Mouse (Mus musculus) lung, postnatal 14 days (tissue): ENCODE measurements around the gene Tbx3.

ENCODE experiments used
- DNase-seq: peaks from one replicate; pipeline ENCODE4 v3.0.0; 2021

The Tbx3 gene

DNA sequence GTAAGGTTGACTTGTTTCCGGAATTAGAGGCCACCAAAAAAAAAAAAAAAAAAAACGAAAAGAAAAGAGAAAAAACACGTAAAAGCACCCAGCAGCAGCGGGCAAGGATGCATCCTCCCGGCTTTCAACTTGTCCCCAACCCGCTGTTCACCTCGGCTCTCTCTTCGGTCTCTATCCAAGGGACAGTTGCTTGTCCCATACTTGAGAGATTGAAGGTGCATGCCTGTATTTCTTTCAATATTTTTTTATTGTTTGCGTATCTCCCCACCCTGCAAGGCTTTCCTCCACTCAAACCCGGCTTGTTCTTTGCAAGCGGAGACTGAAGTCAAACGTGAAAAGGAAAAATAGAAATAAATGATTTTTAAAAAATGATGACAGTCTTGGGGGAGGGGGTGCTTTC is 7.7 kb upstream of the Tbx3 start:
- DNase-seq = no peak

DNA sequence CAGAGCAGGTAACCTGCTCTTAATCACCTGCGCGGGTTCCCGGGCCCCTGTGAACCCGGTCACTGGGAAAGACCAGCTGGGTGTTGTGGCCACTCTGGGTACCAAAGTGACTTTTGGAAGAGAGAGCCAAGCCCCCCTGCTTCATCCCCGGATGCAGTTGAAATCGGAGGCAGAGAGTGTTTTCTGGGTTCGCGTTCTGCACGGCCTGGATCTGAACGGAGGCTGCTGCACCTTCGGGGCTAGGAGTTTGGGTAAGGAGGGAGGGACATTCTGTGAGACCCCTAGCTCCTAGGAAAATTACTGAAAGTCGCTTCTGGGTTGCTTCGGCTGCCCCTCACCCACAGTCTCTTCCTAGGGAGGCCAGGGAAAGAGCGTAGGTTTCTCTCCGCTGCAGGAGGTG is 7.2 kb upstream of the Tbx3 start:
- no peak for DNase-seq

DNA sequence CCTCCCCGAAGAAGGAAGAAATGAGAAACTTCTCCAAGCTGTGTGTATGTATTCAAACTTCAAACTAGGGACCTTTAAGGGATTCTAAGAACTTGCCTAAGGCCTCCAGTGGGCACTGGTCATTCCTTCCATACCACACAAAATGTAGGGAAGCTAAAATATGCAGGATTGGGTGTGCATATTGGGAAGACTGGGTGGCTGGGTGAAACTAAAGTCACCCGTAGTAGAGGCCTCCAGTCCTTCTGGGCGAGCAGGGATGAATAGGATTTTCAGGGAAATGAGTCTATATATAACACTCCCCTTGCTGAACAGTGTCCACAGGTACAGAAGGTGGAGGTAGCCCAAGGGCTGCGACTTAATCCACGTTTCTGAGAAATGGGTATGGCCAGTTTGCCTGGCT is 6.7 kb upstream of the Tbx3 start:
- DNase-seq = no peak

DNA sequence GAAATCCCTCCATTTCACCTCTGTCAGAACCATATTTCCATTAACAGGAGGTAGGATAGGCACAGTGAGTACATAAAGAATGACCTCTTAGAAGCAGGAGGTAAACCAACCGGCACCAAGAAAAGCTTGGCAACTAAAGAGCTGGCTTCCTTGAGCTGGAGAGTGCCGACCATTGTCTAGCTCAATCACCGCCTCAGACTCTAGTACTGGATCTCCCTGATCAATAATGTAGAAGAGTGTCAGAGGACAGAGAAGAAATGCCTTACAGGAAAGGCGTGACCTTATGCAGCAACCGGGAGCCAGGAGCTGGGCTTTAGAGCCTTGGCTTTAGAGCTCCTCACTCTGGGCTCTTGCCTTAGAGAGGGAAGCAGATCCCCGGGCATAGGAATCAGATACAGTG is 4.7 kb upstream of the Tbx3 start:
- DNase-seq = no peak

DNA sequence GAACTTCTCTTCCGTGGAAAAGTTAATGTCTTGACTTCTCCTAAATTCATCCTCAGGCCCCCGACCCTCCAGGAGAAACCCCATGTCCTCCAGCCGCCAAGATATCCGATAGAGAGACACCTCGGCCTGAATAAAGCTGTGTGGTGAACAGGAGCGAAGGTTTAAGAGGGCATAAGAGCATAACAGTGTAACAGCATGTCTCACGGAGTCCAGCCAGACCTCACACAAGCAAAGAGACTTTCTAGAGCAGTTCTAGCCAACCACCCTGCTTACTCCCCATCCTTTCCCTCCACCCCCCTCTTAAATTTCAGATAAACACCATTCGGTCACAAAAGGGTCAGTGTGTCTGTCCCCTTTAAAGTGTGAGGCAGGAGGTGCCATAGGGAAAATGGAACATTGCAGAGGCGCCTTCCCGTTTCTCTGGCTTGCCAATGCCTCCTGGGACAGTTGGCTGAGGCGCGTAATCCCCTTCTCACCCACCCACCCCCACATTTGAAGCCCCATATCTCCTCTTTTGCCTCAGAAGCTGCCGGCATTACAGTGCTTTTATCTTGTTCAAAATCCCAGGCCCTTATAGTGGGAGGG is 3.0 kb upstream of the Tbx3 start:
- DNase-seq = no peak

DNA sequence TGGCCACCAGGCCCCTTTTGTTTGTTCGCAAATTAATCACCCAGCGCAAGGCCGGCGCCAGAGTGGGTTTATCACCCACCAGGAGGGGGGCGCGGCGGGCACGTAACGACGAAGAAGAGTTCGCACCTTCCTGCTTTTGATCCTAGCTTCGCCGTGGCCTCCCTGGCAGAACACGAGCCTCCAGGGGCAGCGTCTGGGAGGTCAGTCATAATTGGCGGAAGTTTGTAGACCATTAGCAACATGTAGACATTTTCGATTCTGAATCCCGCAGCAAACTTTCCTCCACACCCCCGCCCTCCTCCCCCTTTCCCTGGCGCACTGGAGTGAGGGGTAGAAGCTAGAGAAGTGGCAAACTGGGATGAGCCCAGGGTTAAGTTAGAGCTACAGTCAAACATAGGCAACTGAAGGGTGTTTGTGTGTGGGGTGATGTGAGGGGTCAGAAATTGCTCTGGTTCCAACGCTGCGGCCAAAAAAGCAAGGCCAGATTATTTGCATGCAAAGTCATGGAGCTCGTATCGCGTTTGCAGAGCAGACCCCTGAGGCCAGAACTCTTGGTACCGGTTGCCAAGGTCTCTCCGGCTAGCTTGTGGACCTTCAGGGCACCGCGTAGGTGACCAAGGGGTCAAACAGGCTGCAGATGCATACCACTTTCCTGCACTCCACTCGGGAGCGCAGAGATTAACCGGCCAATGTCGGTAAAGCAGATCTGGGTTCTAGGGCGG is 2.1 kb upstream of the Tbx3 start:
- DNase-seq = no peak

DNA sequence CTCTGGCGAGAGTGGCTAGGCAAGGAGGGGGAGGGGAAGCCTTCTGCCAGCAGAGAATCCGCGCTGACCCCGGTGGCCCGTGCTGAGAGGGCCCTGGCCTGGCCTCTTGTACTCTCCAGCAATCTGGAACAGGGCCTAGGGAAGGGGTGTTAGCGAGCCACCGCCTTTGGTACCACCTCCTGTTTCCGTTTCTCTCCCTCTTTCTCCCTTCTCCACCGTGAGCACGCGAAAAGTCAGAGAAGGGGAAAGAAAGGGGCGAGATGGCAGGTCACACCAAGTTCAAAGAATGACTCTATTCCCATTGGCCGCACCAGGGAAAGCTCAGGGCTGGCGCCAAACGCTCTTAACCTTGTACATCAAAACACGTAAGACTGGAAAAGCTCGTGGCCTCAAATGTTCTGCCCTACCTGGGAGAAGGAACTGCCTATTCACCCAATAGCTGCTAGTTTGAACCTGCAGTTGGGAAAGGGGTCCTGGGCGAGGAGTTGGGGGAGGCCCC is 1.5 kb upstream of the Tbx3 start:
- no peak for DNase-seq

DNA sequence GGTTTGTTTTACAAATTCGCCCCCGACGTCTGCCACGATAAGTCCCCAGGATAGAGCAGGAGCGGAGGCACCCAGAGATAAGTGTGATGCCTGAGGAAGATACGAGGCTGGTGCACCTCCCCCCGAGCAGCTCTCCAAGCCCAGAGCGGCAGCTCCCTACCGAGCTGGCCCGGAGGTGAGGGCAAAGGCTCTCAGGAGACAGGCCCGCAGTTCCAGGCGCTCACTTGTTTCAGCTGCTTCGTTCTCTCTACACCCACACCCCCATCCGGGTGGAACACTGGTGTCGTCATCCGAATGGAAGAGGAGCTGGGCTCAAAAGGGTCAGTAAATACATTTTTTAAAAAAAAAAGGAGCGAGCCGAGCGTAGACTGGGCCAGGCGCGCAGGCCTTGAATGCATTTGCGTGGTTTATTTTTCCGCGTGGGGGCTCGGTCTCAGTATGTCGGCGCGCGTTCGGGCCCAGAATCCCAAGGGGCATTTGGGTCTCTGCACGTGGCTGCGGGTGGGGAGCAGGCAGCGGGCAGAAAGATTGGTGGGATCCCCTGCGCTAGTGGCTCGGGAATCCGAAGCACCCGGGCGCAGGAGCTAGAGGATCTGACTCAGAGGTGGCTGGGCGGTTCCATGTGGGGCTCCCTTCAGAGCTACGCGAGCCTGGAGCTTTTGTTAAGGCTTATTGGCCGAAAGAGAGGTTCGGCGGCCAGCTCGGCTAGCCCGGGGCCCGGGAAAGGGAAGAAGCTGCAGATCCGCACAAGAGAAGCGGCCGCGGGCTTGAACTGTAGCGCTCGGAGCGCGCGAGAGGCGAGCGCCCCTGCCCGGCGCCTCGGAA is 516 bp upstream of the Tbx3 start:
- no peak for DNase-seq

DNA sequence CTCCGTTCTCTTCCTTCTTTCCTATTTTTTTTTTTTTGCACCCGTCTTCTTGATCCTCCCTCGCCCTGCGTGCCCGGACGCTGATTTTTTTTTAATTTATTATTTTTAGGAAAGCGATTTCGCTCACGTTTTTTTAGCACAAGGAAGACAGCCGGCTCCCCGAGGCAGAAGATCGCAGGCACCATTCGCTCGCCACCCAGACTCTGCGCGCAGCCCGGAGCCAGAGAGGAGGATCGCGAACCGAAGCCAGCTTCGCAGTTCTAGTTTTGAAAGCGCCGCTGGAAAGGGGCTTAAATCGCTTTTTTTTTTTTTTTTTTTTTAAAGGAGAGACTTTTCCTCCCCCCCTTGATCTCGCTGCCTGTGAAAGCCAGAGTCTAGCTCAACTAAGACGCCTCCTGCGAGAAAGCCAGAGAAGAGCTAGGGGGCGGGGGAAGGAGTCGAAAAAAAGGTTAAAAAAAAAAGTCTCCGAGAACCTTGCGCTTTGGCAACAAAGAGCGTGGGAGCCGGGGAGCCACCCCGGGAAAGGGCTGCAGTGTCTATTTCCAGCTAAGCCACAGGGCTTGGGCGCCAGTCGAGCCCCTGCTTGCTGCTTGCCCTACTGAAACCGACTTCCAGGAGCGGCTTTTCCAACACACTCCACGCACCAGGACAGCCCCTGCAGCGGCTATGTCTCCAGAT is 794 bp downstream of the Tbx3 start:
- peak; percentile 56 for DNase-seq

DNA sequence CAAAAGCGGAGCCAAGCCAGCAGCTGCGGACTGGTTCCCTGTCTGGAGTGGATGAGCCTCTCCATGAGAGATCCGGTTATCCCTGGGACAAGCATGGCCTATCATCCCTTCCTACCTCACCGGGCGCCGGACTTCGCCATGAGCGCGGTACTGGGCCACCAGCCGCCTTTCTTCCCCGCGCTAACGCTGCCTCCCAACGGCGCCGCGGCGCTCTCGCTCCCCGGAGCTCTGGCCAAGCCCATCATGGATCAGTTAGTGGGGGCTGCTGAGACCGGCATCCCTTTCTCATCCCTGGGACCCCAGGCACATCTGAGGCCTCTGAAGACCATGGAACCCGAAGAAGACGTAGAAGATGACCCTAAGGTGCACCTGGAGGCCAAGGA is 1.5 kb downstream of the Tbx3 start:
- DNase-seq = no peak

DNA sequence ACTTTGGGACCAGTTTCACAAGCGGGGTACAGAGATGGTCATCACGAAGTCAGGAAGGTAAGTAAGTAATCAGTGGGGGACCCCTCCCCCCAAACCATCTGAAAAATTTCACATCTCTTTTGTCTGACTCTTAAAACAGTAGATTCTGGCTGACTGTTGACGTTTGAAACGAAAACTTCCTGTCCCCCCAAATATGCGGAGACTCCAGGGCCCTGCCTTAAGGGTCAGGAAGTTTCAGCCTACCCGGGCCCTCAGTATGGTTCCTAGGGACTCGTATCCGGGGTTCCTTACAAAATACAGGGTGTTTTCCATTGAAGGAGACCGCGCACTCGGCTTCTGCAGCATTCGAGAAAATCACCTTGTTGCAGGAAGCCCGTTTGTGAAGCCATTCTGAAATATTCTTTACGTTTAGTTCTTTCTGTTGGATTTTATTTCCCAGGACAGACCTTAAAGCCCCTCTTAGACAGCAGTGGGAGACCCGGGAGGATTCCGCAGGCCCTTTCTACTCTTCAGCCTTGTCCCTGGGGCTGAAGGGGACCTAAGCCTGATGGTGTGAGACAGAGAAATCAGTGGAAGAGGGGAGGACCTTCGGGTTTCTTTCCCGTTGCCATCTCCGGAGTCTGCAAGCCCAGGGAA is 2.0 kb downstream of the Tbx3 start:
- DNase-seq = no peak

DNA sequence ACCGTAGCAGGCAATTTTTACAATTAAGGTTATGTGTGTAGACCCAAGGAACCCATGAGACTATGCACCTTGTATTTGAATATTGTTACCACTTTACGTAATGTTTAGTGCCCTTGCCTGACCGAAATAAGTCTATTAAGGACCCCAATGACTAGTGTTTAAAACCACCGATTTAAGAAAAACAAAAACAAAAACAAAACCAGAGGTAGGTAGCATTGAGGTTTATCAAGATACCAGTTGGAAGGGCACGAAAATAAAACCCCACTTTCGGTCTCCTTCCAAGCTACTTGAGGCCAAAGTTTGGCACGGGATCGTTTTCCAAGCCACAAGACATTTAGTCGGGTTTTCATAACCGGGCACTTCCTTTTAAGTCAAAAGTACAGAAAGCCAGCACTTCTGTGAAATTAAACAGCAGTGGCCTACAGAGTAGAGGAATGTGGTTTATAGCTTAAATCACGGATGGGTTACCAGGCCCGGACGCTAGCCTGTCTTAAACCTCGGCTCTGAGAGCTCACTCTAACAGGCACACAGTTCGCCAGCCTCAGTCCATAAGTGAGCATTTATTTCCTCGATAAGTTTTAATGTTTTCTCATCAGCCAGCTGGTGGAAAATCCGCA is 2.6 kb downstream of the Tbx3 start:
- no peak for DNase-seq

DNA sequence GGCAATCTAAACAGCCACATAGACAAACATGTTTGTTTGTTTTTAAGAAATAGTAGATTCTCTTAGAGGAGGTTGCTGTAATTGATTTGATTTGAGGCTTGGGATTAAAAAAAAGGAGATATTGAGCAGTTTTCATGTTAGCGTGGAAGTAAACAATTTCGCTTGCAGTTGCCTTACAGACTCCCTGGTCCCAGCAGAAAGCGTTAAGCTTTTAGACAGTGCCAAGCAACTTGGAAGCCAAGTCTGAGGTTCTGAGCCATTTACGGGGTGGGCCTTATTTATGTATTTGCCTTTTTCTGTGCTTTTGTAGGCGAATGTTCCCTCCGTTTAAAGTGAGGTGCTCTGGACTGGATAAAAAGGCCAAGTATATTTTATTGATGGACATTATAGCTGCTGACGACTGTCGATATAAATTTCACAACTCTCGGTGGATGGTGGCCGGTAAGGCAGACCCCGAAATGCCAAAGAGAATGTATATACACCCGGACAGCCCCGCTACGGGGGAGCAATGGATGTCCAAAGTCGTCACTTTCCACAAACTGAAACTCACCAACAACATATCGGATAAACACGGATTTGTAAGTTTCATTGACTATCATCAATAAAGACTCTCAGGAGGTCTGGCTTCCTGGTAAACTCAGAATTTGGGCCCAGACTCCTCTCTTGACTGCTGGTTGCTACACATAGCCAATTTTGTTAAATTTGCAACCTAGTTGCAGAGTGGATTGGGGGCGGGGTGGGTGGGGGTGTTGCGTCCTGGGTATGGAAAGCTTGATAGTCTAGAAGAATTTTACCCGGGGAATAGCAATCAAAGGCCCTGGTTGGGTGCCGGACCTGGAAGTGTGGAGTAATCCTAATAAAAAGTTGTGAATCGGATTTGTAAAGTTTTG is 3.5 kb downstream of the Tbx3 start:
- DNase-seq = no peak

DNA sequence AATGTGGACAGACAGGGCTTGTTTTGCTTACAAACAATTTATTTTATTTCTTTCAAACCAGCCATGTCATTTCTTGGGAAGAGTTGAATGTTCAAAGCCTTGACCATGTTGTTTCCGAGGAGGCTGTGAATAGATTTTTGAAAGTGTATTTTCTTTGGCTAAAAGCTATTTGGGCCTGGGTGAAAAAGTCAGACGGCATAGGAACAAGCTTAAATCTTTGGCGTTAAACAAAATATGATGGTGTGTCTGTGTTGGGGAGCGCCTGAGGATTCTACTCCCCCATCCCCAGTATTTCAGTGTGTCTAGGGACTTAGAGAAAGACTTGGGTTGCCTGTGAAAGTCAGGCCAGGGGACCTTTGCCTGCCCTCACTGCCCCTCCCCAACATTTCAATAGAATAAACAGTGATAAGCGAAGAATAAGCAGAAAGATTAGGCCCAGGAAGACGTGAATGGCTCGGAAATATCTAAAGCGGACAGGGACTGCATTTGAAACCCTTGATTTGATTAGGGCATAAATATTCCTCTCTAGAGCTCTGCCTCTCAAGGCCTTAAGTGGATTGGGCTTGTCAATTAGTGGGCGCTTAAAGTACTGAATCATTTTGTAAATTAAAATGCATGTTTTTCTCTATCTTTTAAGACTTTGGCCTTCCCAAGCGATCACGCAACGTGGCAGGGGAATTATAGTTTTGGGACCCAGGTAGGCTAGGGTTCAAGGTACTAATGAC is 4.3 kb downstream of the Tbx3 start:
- no peak for DNase-seq

DNA sequence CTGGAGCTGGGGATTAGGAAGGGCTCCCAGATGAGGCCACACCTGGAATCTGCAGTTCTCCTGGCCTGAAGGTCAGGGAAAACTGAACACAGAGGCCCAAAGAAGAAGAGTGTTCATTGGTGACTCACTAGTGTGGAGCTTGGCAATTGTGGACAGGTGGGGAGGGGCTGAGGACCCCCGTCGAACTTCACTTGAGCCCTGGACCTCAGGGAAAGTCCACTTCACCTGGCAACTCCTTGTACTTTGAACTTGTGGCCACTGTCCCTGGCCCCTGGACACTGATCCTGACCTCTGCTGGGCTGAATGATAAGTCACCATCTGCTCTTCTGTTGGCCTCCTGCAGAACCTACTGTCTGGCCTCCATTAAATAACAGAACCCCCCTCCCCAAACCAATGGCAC is 5.8 kb downstream of the Tbx3 start:
- DNase-seq = no peak

DNA sequence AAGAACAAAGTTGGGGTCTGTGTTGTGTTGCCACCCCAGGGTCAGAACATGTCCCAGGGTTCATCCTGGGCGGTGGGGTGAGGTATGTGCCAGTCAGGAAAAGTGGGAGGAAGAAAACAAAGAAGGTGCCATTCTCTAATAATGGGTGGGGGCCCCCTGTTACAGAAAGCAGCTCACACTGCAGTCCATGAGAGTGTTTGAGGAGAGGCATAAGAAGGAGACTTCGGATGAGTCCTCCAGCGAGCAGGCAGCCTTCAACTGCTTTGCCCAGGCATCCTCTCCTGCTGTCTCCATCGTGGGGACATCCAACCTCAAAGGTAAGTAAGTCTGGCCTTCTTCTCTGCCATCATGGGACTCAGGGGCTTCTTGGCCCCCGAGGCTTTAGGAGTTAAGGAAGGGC is 8.0 kb downstream of the Tbx3 start:
- DNase-seq = no peak

DNA sequence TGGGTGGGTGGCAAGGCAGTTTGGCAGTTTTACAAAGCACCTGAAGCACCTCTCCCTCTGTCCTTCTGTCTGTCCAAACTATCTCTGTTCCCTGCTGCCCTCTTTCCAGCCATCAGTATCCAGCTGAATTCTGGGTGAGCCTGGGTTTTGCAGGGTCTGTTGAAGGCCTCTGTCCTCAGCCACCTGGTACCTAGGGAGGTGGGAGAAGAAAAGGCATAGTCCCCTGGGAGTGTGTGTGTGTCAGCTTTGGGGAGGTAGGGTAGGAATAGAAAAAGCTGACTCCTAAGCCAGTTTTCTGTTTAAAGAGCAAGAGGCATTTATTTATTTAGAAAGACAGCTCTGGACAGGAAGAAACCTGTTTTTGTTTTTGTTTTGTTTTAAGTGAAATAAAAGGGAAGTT is 8.6 kb downstream of the Tbx3 start:
- no peak for DNase-seq

DNA sequence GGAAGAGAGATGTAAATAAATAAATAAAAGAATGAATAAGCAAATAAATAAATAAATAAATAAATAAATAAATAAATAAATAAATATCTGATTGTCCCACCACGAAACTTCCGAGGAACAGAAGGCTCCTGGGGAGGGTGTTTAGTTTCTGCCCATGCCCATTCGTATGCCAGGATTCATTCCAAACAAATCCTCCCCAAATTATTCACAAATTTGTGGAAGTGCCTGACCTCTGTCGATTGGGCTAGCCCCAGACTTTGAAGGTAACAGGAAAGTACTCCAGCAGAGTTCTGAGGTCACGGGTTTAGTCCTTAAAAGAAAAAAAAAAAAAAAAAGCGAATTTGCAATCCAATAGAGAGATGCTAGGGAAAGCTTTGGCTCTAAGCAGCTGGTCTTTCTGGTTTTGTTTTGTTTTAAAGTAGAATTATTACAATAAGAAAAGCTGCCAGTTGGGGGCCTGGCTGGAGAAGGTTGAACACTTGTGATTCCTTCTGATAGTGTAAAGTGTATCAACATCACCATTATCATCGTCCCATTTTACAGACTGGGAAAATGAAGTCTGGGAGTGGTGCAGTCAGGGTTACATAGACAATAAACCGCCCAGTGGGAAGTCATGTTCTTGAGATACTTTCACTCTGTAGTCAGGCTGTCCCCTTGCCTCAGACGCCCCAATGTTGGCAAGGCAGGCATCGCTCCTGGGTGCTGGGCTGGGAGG is 9.3 kb downstream of the Tbx3 start:
- DNase-seq = no peak

DNA sequence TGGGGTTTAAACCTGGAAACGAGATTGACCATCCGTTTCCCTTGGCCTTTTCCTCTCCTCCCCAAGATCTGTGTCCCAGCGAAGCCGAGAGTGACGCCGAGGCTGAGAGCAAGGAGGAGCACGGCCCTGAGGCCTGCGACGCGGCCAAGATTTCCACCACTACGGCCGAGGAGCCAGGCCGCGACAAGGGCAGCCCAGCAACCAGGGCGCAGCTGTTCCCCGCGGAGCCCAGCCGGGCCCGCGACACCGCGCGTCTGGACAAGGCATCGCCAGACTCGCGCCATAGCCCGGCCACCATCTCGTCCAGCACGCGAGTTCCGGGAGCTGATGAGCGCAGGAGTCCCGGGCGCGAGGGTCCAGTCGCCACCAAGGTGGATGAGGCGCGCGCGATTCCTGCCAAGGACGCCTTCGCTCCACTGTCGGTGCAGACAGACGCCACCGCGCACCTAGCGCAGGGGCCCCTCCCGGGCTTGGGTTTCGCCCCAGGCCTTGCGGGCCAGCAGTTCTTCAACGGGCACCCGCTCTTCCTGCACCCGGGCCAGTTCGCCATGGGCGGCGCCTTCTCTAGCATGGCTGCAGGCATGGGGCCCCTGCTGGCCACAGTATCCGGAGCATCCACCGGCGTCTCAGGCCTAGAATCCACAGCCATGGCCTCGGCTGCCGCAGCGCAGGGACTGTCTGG is 10.0 kb downstream of the Tbx3 start:
- DNase-seq = peak; percentile 51
